Mouse (Mus musculus) embryo, embryonic 11 days (tissue): ENCODE results near the gene Schip1.
A peak's percentile ranks its signal among the peaks of the same experiment; 100 is the strongest.

Experiments used
- DNase-seq: peaks from one replicate; pipeline ENCODE4 v3.0.0-alpha.2; 2015

Gene Schip1

GRCm38 (mm10) chr3:68398691-68399090, 334.1 kb downstream of the Schip1 start:
- DNase-seq: no peak

GRCm38 (mm10) chr3:68400121-68400520, 335.5 kb downstream of the Schip1 start:
- DNase-seq: no peak

GRCm38 (mm10) chr3:68403343-68403742, 338.7 kb downstream of the Schip1 start:
- DNase-seq: no peak

GRCm38 (mm10) chr3:68403783-68404217, 339.2 kb downstream of the Schip1 start:
- no peak for DNase-seq

- no peak for DNase-seq
These were observed 341.1 kb downstream of the Schip1 start for GRCm38 (mm10) chr3:68405724-68406123.

GRCm38 (mm10) chr3:68412262-68412661, 347.7 kb downstream of the Schip1 start:
- no peak for DNase-seq

- DNase-seq: no peak
These were observed 355.2 kb downstream of the Schip1 start for GRCm38 (mm10) chr3:68419792-68420191.

- no peak for DNase-seq
These were observed 356.3 kb downstream of the Schip1 start for GRCm38 (mm10) chr3:68420927-68421326.

GRCm38 (mm10) chr3:68421849-68422248, 357.2 kb downstream of the Schip1 start:
- DNase-seq: no peak

GRCm38 (mm10) chr3:68428081-68428480, 363.5 kb downstream of the Schip1 start:
- DNase-seq: no peak

- no peak for DNase-seq
These were observed 369.8 kb downstream of the Schip1 start for GRCm38 (mm10) chr3:68434435-68434834.

- DNase-seq: no peak
These were observed 370.3 kb downstream of the Schip1 start for GRCm38 (mm10) chr3:68434897-68435296.

- no peak for DNase-seq
These were observed 383.9 kb downstream of the Schip1 start for GRCm38 (mm10) chr3:68448480-68448879.

GRCm38 (mm10) chr3:68451634-68452033, 387.0 kb downstream of the Schip1 start:
- no peak for DNase-seq

- peak; percentile 57 for DNase-seq
These were observed 388.7 kb downstream of the Schip1 start for GRCm38 (mm10) chr3:68453266-68453665.

GRCm38 (mm10) chr3:68453719-68454455, 389.3 kb downstream of the Schip1 start:
- DNase-seq: peak; percentile 79

GRCm38 (mm10) chr3:68466643-68467042, 402.0 kb downstream of the Schip1 start:
- DNase-seq: no peak

GRCm38 (mm10) chr3:68467941-68468687, 403.5 kb downstream of the Schip1 start:
- DNase-seq: peak; percentile 67

GRCm38 (mm10) chr3:68469643-68470042, 405.0 kb downstream of the Schip1 start:
- peak; percentile 25 for DNase-seq

GRCm38 (mm10) chr3:68470061-68470460, 405.5 kb downstream of the Schip1 start:
- DNase-seq: no peak

GRCm38 (mm10) chr3:68470622-68471021, 406.0 kb downstream of the Schip1 start:
- no peak for DNase-seq

GRCm38 (mm10) chr3:68476336-68476735, 411.7 kb downstream of the Schip1 start:
- DNase-seq: no peak

GRCm38 (mm10) chr3:68477478-68477877, 412.9 kb downstream of the Schip1 start:
- peak; percentile 33 for DNase-seq

- no peak for DNase-seq
These were observed 414.7 kb downstream of the Schip1 start for GRCm38 (mm10) chr3:68479266-68479665.
